ENCODE assay signal across 18 mouse cellular contexts in genomic region chr5:96009076-96009475, GRCm38 (mm10). TPM values are rescaled to one million over a fixed set of nuclear protein-coding genes. Genes with fewer than 3 reads are reported as not detected.
DNase-seq lines count a peak whose midpoint lies in the region; TF ChIP-seq lines count a peak whose summit lies in the region.
"Had no signal": no experiment of that assay in that cellular context is flagged by ENCODE, and none has a peak within 500 bp of the region (broad histone marks: within the 10 kb centered on the region; RNA-seq: fewer than 3 reads in every experiment).

No protein-coding gene starts in this region.

- H3K4me3 ChIP-seq in lung, adult 2 months (replicated peaks; ENCODE audit: extremely low read depth, low read depth, low read length): no peak overlapping the region
- H3K4me3 ChIP-seq: embryonic facial prominence, embryonic 10.5 days; embryonic facial prominence, embryonic 12.5 days; forebrain, embryonic 13.5 days; forebrain, embryonic 15.5 days had no signal

- DNase-seq in lung, adult 18-20 months: peak; percentile 23 to 33
- no peak for DNase-seq in lung, adult 2 months
- DNase-seq in lung, postnatal 14 days: peak; percentile 9
- DNase-seq in lung, postnatal 25 days (ENCODE audit: low spot score): peak; percentile 24
- no peak for DNase-seq in thymus, postnatal 0 days (ENCODE audit: low spot score)
- no peak for DNase-seq in spleen, adult 18-20 months
- DNase-seq: adrenal gland, adult 8-10 months; adrenal gland, postnatal 14 days; adrenal gland, postnatal 36 days; cerebellum, adult 11-12 months; cerebellum, adult 2 months; cerebellum, adult 9-10 months; cerebellum, postnatal 25 days had no signal

- H3K4me1 ChIP-seq in lung, adult 2 months (ENCODE audit: control insufficient read depth, insufficient read depth, low read length): peaks cover 2% of the 10 kb centered on the region
- H3K4me1 ChIP-seq: embryonic facial prominence, embryonic 12.5 days; forebrain, embryonic 13.5 days; forebrain, embryonic 15.5 days had no signal

- TF ChIP-seq POLR2A in lung, adult 2 months (IDR thresholded peaks at IDR 0.05; ENCODE audit: borderline replicate concordance, extremely low read depth, low read depth, low read length): no peak

- 62% methylated on average over 1 of the region's 1 CpGs for WGBS in lung, adult 2 months

- no peak for TF ChIP-seq CTCF in lung, adult 2 months (IDR thresholded peaks at IDR 0.05; ENCODE audit: insufficient read depth, low read length)

RNA-seq across cellular contexts. Expression of gene Cxcl13, which starts 52.3 kb away (rescaled TPM):
- 1.1 and 1.4 TPM in 2 replicates for polyA plus RNA-seq in lung, adult 2 months (2012; rRNA removed)
- polyA plus RNA-seq in thymus, postnatal 0 days (2015; fragmentation: Nextera tagmentation; extraction: Ambion mirVana): 7.5 and 7.7 TPM in 2 replicates
- polyA plus RNA-seq: C2C12; cerebellum, adult 2 months; forebrain, embryonic 13.5 days had no signal

Comparison
In these comparisons a context has a peak if more than half of its experiments do, and no peak if none do; other contexts are left out.
1. DNase-seq: peak in lung, adult 18-20 months (2 of 2), lung, postnatal 14 days (single experiment) and lung, postnatal 25 days (single experiment); none in lung, adult 2 months (single experiment), thymus, postnatal 0 days (single experiment) and spleen, adult 18-20 months (0 of 2).